In the genomic region with DNA sequence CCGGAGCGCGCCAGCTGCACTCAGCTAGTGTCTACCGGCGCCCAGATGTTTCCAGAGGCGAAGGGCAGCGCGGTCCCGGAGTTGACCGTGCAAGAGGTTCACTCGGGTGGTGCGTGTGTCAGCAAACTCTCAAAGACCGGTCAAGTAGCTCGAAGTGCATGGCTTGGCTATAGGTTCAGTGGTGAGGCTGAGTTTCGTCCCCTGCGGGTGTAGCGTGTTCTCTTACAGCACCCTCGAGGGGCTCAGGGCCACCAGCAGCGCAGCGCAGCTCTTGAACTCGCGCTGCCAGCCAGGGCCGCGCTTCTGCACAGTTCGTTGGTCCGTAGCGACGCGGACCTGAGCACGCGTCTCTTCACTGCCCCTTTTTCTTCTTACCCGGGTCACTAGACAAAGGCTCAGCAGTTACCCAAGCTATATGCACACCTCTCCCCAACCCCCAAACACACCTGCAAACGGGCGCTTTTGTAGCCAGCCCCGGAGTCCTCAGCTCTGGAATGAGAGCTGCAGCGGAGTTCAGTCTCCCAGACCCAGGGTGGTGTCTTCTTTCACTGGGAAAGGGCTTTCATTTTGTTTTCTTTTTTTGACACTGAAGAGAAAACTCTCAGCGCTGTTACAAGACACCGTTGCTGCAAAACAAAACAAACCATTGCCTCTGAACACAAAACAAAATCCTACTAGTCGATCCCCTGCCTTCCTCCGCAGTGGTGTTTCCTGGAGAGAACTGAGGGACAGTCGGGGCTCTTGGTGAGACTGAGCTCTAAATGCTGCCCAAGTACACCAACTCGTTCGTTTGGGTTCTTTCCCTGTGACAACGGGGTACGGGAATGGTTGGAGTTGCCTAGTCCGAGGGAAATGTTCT, we compare ENCODE assay signal across 8 mouse cellular contexts. TPM values are rescaled to one million over a fixed set of nuclear protein-coding genes. Genes with fewer than 3 reads are reported as not detected.
DNase-seq lines count a peak whose midpoint lies in the region; ATAC-seq and TF ChIP-seq lines count a peak whose summit lies in the region.

No protein-coding gene starts in this region.

- peak; percentile 25; the same call in 1 of the 2 replicates for ATAC-seq in forebrain, embryonic 14.5 days
- no peak; the same call in 1 of the 2 replicates for ATAC-seq in intestine, embryonic 15.5 days
- ATAC-seq in lung, postnatal 0 days = 0 out of 2 replicates have a peak, but pooled peaks have one; percentile 1

- DNase-seq in liver, adult 2 months (ENCODE audit: extremely low read depth, low read depth, low spot score) = peak; percentile 42
- DNase-seq in liver = no peak
- DNase-seq in ZHBTc4 (ENCODE audit: low read depth, low spot score) = peak; percentile 54
- peak; percentile 33 for DNase-seq in forebrain, embryonic 14.5 days (ENCODE audit: low spot score)
- DNase-seq in lung, postnatal 0 days (ENCODE audit: low spot score) = peak; percentile 9
- no peak for DNase-seq in thymus, postnatal 14 days
- no peak for DNase-seq in frontal cortex, postnatal 10 days (ENCODE audit: low spot score in 2 of 2)

- under 1% methylated on average over 46 of the region's 46 CpGs for WGBS in liver, adult 2 months
- WGBS in forebrain, embryonic 14.5 days = under 1% methylated on average over 46 of the region's 46 CpGs
- under 1% methylated on average over 46 of the region's 46 CpGs for WGBS in intestine, embryonic 15.5 days
- WGBS in lung, postnatal 0 days = under 1% methylated on average over 46 of the region's 46 CpGs

- H3K4me2 ChIP-seq in forebrain, embryonic 14.5 days (ENCODE audit: low read length) = peak overlapping the region; percentile 91
- H3K4me2 ChIP-seq in intestine, embryonic 15.5 days (replicated peaks) = peak overlapping the region; percentile 96
- peak overlapping the region; percentile 92 for H3K4me2 ChIP-seq in lung, postnatal 0 days (replicated peaks; ENCODE audit: low read depth, low read length)

- H3K9me3 ChIP-seq in forebrain, embryonic 14.5 days (replicated peaks; ENCODE audit: control insufficient read depth, low read length) = no peaks in the 10 kb centered on the region
- no peaks in the 10 kb centered on the region for H3K9me3 ChIP-seq in intestine, embryonic 15.5 days
- H3K9me3 ChIP-seq in lung, postnatal 0 days (ENCODE audit: low read length) = no peaks in the 10 kb centered on the region

- no peak for TF ChIP-seq EP300 in lung, postnatal 0 days (IDR thresholded peaks at IDR 0.05)

- peaks cover 19% of the 10 kb centered on the region for H3K36me3 ChIP-seq in liver, adult 2 months (ENCODE audit: control insufficient read depth, insufficient read depth, low read length)
- no peaks in the 10 kb centered on the region for H3K36me3 ChIP-seq in forebrain, embryonic 14.5 days (ENCODE audit: control insufficient read depth, insufficient read depth, low read length)
- H3K36me3 ChIP-seq in intestine, embryonic 15.5 days = no peaks in the 10 kb centered on the region
- H3K36me3 ChIP-seq in lung, postnatal 0 days (ENCODE audit: insufficient read depth, low read length) = no peaks in the 10 kb centered on the region

- peaks cover 7% of the 10 kb centered on the region; the same call in 1 of the 2 replicates for H3K79me2 ChIP-seq in liver, adult 2 months (ENCODE audit: control insufficient read depth, insufficient read depth, low read length)

- peak overlapping the region; percentile 94 for H3K27ac ChIP-seq in liver, adult 2 months (replicated peaks; ENCODE audit: insufficient read depth, low read depth, low read length)
- no peak overlapping the region; the same call in 1 of the 2 replicates for H3K27ac ChIP-seq in forebrain, embryonic 14.5 days (ENCODE audit: low read depth, low read length)
- H3K27ac ChIP-seq in intestine, embryonic 15.5 days = peak overlapping the region; percentile 54; the same call in 1 of the 2 replicates
- H3K27ac ChIP-seq in lung, postnatal 0 days (ENCODE audit: low read length) = no peak overlapping the region

- TF ChIP-seq POLR2A in liver, adult 2 months (IDR thresholded peaks at IDR 0.05; ENCODE audit: extremely low read depth, insufficient read depth, low read length) = 0 out of 2 replicates have a peak, but pooled peaks have one; percentile 33

- peak overlapping the region; percentile 96 for H3K9ac ChIP-seq in liver, adult 2 months (ENCODE audit: low read depth, low read length)
- H3K9ac ChIP-seq in forebrain, embryonic 14.5 days (ENCODE audit: low read length) = peak overlapping the region; percentile 64
- peak overlapping the region; percentile 71 for H3K9ac ChIP-seq in intestine, embryonic 15.5 days
- H3K9ac ChIP-seq in lung, postnatal 0 days (replicated peaks; ENCODE audit: low read depth) = peak overlapping the region; percentile 26; the same call in 1 of the 2 replicates

- TF ChIP-seq CTCF in liver, adult 2 months (IDR thresholded peaks at IDR 0.05; ENCODE audit: low read depth, low read length) = no peak
- no peak for TF ChIP-seq CTCF in lung, postnatal 0 days (IDR thresholded peaks at IDR 0.05)

- peaks cover 21% of the 10 kb centered on the region for H3K4me1 ChIP-seq in liver, adult 2 months (ENCODE audit: control insufficient read depth, insufficient read depth, low read length)
- H3K4me1 ChIP-seq in forebrain, embryonic 14.5 days (ENCODE audit: control insufficient read depth, insufficient read depth, low read length) = peaks cover 12% of the 10 kb centered on the region
- H3K4me1 ChIP-seq in intestine, embryonic 15.5 days (replicated peaks) = peaks cover 22% of the 10 kb centered on the region
- peaks cover 5% of the 10 kb centered on the region; the same call in 1 of the 2 replicates for H3K4me1 ChIP-seq in lung, postnatal 0 days (ENCODE audit: insufficient read depth, low read depth, low read length)

- H3K4me3 ChIP-seq in liver, adult 2 months (ENCODE audit: insufficient read depth, low read depth, low read length) = peak overlapping the region; percentile 89
- H3K4me3 ChIP-seq in forebrain, embryonic 14.5 days (ENCODE audit: low read depth, low read length) = peak overlapping the region; percentile 56
- peak overlapping the region; percentile 69 for H3K4me3 ChIP-seq in intestine, embryonic 15.5 days (replicated peaks)
- peak overlapping the region; percentile 59 for H3K4me3 ChIP-seq in lung, postnatal 0 days (ENCODE audit: low read depth, low read length)

- H3K27me3 ChIP-seq in liver, adult 2 months (ENCODE audit: control insufficient read depth, insufficient read depth, low read length) = no peaks in the 10 kb centered on the region
- H3K27me3 ChIP-seq in forebrain, embryonic 14.5 days (replicated peaks; ENCODE audit: control insufficient read depth, insufficient read depth, low read length) = peaks cover 48% of the 10 kb centered on the region
- peaks cover 11% of the 10 kb centered on the region; the same call in 1 of the 2 replicates for H3K27me3 ChIP-seq in intestine, embryonic 15.5 days (replicated peaks)
- H3K27me3 ChIP-seq in lung, postnatal 0 days (replicated peaks; ENCODE audit: insufficient read depth, low read length) = peaks cover 16% of the 10 kb centered on the region; the same call in 1 of the 2 replicates

RNA-seq across cellular contexts. Expression of a gene that starts 0.9 kb away (rescaled TPM):
- 119 and 166 TPM in 2 replicates for total RNA-seq in liver, adult 2 months (2014; rRNA removed)
- 300 and 346 TPM in 2 replicates for polyA plus RNA-seq in liver, adult 2 months (2012; rRNA removed)
- 78.3 and 91.4 TPM in 2 replicates for polyA plus RNA-seq in forebrain, embryonic 14.5 days (2014; fragmentation: Nextera tagmentation; extraction: Ambion mirVana)
- polyA plus RNA-seq in intestine, embryonic 15.5 days (2015; fragmentation: Nextera tagmentation; extraction: Ambion mirVana) = 147 and 163 TPM in 2 replicates
- 87.4 and 94.0 TPM in 2 replicates for polyA plus RNA-seq in lung, postnatal 0 days (2015; fragmentation: Nextera tagmentation; extraction: Ambion mirVana)

Comparison
In these comparisons a context has a peak if more than half of its experiments do, and no peak if none do; other contexts are left out.
1. DNase-seq: peak in liver, adult 2 months (single experiment), ZHBTc4 (single experiment), forebrain, embryonic 14.5 days (single experiment) and lung, postnatal 0 days (single experiment); none in liver (single experiment), thymus, postnatal 14 days (single experiment) and frontal cortex, postnatal 10 days (0 of 2).
2. H3K27ac ChIP-seq: peak in liver, adult 2 months (single experiment) and intestine, embryonic 15.5 days (single experiment); none in forebrain, embryonic 14.5 days (single experiment) and lung, postnatal 0 days (single experiment).
3. H3K9ac ChIP-seq: peak in every context shown above with its lines; median percentile 96 in liver, adult 2 months; 71 in intestine, embryonic 15.5 days; 64 in forebrain, embryonic 14.5 days; 26 in lung, postnatal 0 days.
4. Peak in every context shown above with its lines, with median percentiles within 50 percentile points of each other: H3K4me3 ChIP-seq and H3K4me2 ChIP-seq.